Mouse (Mus musculus): ENCODE measurements at regions not wholly inside any gene's neighbourhood (a gene's known extent, or its start where the extent isn't known, plus 50 kb on each side); places are given as distances from the start of the nearest gene placed in this dataset.

DNA sequence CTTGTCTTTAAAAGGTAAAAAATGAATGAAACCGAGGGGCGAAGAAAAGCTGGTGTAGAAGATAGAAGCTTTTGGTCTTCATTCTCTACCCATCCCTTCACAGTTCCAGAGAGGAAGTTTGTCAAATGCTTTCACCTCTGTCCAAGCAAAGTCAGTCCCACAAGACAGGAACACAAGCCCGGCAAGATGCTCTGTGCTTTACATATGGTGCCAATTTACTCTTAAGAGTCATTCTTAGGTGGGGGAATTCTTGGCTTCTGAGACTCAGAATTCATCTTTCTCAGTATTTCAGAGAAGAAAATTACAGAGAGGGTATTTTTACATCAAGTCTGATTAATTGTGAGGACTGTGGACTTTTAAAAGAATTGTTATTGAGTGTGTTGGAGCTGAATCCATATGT is 511.4 kb downstream of the Adra2a start:
- TF ChIP-seq CTCF (conservative IDR thresholded peaks at IDR 0.05; ENCODE audit: low read length) (no peak), POU5F1 (IDR thresholded peaks at IDR 0.05; ENCODE audit: borderline replicate concordance, low read length) (no peak)
